Mouse (Mus musculus): ENCODE measurements around the gene Gdpd5. TPM values are rescaled to one million over a fixed set of nuclear protein-coding genes. Genes with fewer than 3 reads are reported as not detected.
"Not testable (repeated sequence)": the region's sequence is repeated elsewhere in the genome, so short reads cannot be mapped to it uniquely, and the experiment has no call there.

Gene Gdpd5
- polyA plus RNA-seq, 1 experiment = 33.8 TPM

DNA sequence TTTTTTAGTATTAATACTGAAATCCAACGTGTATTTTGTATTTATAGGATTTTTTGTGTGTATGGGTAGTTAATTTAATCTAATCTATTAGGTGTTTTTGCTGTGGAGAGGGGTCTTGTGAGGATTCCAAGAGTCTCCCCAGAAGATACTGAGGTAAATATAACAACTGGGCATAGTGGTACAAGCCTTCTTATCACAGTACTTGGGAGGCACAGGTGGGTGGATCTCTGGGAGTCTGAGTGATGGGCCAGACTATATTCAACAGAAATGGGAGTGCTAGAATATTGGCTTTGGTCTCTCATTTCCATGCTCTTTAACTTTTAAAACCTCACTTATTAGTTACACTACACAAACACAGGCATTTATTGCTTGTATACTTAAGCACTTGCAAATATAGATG is 119.9 kb downstream of the Gdpd5 start:
- Histone ChIP-seq H3K4me3 (ENCODE audit: insufficient read depth, low read length) (no peak overlapping the region), H3K4me1 (ENCODE audit: control insufficient read depth, insufficient read depth, low read length) (no peaks in the 10 kb centered on the region), H3K27ac (ENCODE audit: insufficient read depth, low read length) (no peak overlapping the region)
- TF ChIP-seq CTCF (IDR thresholded peaks at IDR 0.05; ENCODE audit: extremely low read depth, insufficient read depth, low read length) (no peak), POLR2A (IDR thresholded peaks at IDR 0.05; ENCODE audit: extremely low read depth, insufficient read depth, low read length) (no peak)

DNA sequence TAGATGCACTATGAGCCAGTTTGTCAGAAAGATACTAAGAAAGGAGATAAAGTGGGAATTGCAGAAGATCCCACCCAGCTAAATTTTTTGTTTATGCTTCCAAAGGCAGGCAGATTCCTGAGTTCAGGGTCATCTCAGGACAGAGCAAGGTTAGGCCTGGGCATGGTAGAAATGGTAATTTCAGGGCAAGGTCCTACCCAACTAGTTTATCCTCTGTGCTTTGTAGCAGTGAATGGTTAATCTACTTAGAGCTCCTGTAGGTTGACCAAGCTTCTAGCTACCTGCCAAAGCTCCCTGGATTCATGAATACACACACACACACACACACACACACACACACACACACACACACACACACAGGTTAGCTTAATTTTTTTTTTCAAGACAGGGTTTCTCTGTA is 123.3 kb downstream of the Gdpd5 start:
- Histone ChIP-seq H3K4me1 (ENCODE audit: control insufficient read depth, insufficient read depth, low read length) (no peaks in the 10 kb centered on the region), H3K27ac (ENCODE audit: insufficient read depth, low read length) (no peak overlapping the region), H3K4me3 (ENCODE audit: insufficient read depth, low read length) (no peak overlapping the region)
- TF ChIP-seq CTCF (IDR thresholded peaks at IDR 0.05; ENCODE audit: extremely low read depth, insufficient read depth, low read length) (no peak), POLR2A (IDR thresholded peaks at IDR 0.05; ENCODE audit: extremely low read depth, insufficient read depth, low read length) (no peak)

DNA sequence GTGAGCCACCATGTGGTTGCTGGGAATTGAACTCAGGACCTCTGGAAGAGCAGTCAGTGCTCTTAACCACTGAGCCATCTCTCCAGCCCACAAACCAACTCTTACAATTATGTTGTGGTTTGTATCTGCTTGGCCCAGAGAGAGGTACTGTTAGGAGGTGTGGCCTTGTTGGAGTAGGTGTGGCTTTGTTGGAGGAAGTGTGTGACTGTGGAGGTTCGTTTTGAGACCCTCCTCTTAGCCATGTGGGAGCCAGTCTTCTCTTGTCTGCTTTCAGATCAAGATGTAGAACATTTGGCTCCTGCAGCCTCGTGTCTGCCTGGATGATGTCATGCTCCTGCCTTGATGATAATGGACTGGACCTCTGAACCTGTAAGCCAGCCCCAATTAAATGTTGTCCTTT is 127.0 kb downstream of the Gdpd5 start:
- H3K27ac ChIP-seq (ENCODE audit: insufficient read depth, low read length); H3K4me3 ChIP-seq (ENCODE audit: insufficient read depth, low read length); H3K4me1 ChIP-seq (ENCODE audit: control insufficient read depth, insufficient read depth, low read length): not testable (repeated sequence)

GRCm38 (mm10) chr7:99510087-99510501 is 128.9 kb downstream of the Gdpd5 start:
- Histone ChIP-seq H3K4me3 (ENCODE audit: insufficient read depth, low read length) (no peak overlapping the region), H3K27ac (ENCODE audit: insufficient read depth, low read length) (0 out of 2 replicates have a peak overlapping the region, but pooled peaks have one; percentile 14), H3K4me1 (ENCODE audit: control insufficient read depth, insufficient read depth, low read length) (0 out of 2 replicates have a peak, but pooled peaks cover 1% of the 10 kb centered on the region)
- no peak for TF ChIP-seq CTCF (IDR thresholded peaks at IDR 0.05; ENCODE audit: extremely low read depth, insufficient read depth, low read length)
- no peak for TF ChIP-seq POLR2A (IDR thresholded peaks at IDR 0.05; ENCODE audit: extremely low read depth, insufficient read depth, low read length)

Other genes with a start within 250 kb of the Gdpd5 start
- 18.0 and 19.7 TPM in 2 replicates for gene Uvrag, start 240.3 kb upstream of the Gdpd5 start, polyA plus RNA-seq (2012; rRNA removed)
- gene Dgat2, start 198.7 kb upstream of the Gdpd5 start, polyA plus RNA-seq (2012; rRNA removed) = 74.0 and 76.7 TPM in 2 replicates
- gene Mogat2, start 142.8 kb upstream of the Gdpd5 start, polyA plus RNA-seq (2012; rRNA removed) = 0.10 TPM in 1 of 2 replicates, not detected in the other
- 94.8 and 96.4 TPM in 2 replicates for gene Map6, start 114.0 kb upstream of the Gdpd5 start, polyA plus RNA-seq (2012; rRNA removed)
- 18.0 and 23.7 TPM in 2 replicates for gene Serpinh1, start 28.2 kb upstream of the Gdpd5 start, polyA plus RNA-seq (2012; rRNA removed)
- 2.2 and 3.5 TPM in 2 replicates for gene Klhl35, start 84.6 kb downstream of the Gdpd5 start, polyA plus RNA-seq (2012; rRNA removed)
- 530 and 542 TPM in 2 replicates for gene Rps3, start 102.3 kb downstream of the Gdpd5 start, polyA plus RNA-seq (2012; rRNA removed)
- gene Arrb1, start 154.1 kb downstream of the Gdpd5 start, polyA plus RNA-seq (2012; rRNA removed) = 130 and 141 TPM in 2 replicates
- gene Tpbgl, start 245.7 kb downstream of the Gdpd5 start, polyA plus RNA-seq (2012; rRNA removed) = 2.3 and 2.8 TPM in 2 replicates

Measured in cortical plate, adult 2 months (tissue).